Mouse (Mus musculus): ENCODE results near the gene Rmi1. TPM values are rescaled to one million over a fixed set of nuclear protein-coding genes. Genes with fewer than 3 reads are reported as not detected.

Rmi1 gene
- polyA plus RNA-seq (2017; shearing (Covaris generic)), result 29.3 TPM

GRCm38 (mm10) chr13:58402003-58402743, at the start of gene Rmi1:
Gene Rmi1 (plus strand): TSS chr13:58402248.

GRCm38 (mm10) chr13:58358629-58359303, 43.3 kb upstream of the Rmi1 start, which contains the start of gene Kif27:
Gene Kif27 (minus strand): TSS chr13:58359122.

GRCm38 (mm10) chr13:58384779-58385546, 17.1 kb upstream of the Rmi1 start, which contains the start of gene 2210016F16Rik:
Gene 2210016F16Rik (minus strand): TSS chr13:58385225.

DNA sequence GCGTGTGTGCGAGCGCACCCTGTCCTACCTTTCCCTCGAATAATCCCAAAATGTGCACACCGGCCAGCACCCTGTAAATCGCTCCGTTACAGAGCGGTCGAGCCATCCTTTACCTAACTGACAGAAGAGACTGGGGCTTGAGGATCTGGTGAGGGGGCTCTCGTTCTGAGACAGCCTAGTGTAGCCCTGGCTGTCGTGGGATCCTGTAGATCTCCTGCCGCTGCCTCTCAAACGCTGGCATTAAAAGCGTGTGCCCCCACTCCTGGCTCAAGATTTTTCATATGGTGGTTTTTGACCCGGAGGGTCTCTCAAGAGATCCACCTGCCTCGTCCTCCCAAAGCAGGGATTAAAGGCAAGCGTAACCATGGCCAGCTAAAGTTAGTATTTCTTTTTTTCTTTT, 1.2 kb downstream of the Rmi1 start, which contains the start of gene Hnrnpk:
Gene Hnrnpk (minus strand): TSS at position 101 of the 400 bp plus-strand sequence.

Other genes with a start within 250 kb of the Rmi1 start
- 115 TPM for gene Idnk, start 244.6 kb upstream of the Rmi1 start, polyA plus RNA-seq (2017; shearing (Covaris generic))
- 145 TPM for gene Ubqln1, start 186.6 kb upstream of the Rmi1 start, polyA plus RNA-seq (2017; shearing (Covaris generic))
- 0.76 TPM for gene Gkap1, start 126.5 kb upstream of the Rmi1 start, polyA plus RNA-seq (2017; shearing (Covaris generic))
- gene Kif27, start 43.1 kb upstream of the Rmi1 start, polyA plus RNA-seq (2017; shearing (Covaris generic)), result not detected
- 11.6 TPM for gene 2210016F16Rik, start 17.0 kb upstream of the Rmi1 start, polyA plus RNA-seq (2017; shearing (Covaris generic))
- 1,538 TPM for gene Hnrnpk, start 1.1 kb downstream of the Rmi1 start, polyA plus RNA-seq (2017; shearing (Covaris generic))
- 0.16 TPM for gene Slc28a3, start 208.6 kb downstream of the Rmi1 start, polyA plus RNA-seq (2017; shearing (Covaris generic))